Mouse (Mus musculus) large intestine, adult 2 months (tissue): ENCODE results near the gene Stpg3. TPM values are rescaled to one million over a fixed set of nuclear protein-coding genes. Genes with fewer than 3 reads are reported as not detected.

Source experiments
- DNase-seq: peaks from one replicate; pipeline ENCODE4 v3.0.0-alpha.2; 2012; ENCODE audit warnings: low read depth, low spot score
- WGBS: fragments of 180-500 bp; shearing (Covaris S2); methylation state at CpG from one replicate; pipeline ENCODE4 v1.1.7; 2018; 5-methylcytosine and 5-hydroxymethylcytosine counted together
- polyA plus RNA-seq: library from polyadenylated mRNA; depleted of rRNA; stranded (reverse); fragments of >200 nt; gene quantifications from 2 replicates; pipeline ENCODE4 v1.2.3, GENCODE M21; 2012

Stpg3 gene
- polyA plus RNA-seq, 1 experiment = not detected

- 60% methylated on average over 2 of the region's 2 CpGs for WGBS
- DNase-seq = no peak
These were observed 31.1 kb downstream of the Stpg3 start for GRCm38 (mm10) chr2:25183336-25183735.

DNA sequence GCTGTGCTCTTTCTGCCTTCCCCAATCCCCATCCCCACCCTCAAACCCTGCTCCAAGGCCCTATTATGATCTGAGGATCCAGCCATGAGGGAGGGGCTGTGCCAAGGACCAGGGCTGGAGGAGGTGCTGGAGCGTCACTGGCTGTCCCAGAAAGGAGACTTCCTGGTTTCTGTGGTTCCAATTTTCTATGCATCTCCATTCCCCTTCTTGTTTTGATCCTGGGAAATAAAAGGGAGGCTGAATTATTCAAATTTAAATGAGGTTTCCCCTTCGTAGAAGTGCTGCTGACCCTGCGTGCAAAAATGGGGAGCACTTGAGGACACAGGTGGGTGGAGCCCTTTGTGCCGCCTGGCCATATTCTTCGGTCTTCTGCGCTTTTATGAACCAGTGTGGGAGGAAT lies 31.8 kb downstream of the Stpg3 start:
- DNase-seq = no peak
- WGBS = 17% methylated on average over 6 of the region's 6 CpGs

DNA sequence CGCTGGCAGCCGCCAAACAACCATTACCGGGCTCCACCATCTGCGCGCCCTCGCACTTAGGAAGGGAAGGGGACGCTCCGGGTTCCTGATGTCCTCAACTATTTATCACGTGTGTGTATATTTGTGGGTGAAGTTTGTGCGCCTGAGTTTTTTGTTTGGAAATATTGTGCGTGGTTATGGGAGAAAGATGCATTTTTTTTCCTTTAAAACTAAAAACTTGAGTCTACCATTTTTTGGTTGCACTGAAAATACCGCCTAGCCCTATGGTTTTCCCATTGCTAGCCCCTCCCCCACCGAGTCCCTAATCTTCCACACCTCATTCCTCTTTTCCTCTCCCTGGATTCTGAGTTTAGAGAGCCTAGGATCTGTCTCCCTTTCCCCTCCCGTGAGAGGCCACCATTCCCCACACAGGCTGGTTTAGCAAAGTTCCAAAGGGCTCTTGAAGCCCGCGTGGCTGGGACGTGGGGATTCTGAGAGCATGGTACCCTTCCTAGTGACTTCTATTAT lies 32.5 kb downstream of the Stpg3 start:
- DNase-seq = no peak
- 3% methylated on average over 17 of the region's 17 CpGs for WGBS

GRCm38 (mm10) chr2:25180973-25181890 lies 33.2 kb downstream of the Stpg3 start:
- WGBS = under 1% methylated on average over 98 of the region's 100 CpGs
- DNase-seq = no peak

GRCm38 (mm10) chr2:25180478-25180903 lies 33.9 kb downstream of the Stpg3 start, which contains the start of gene Nrarp:
Gene Nrarp, plus strand, starts transcription at chr2:25180758.
- no peak for DNase-seq
- under 1% methylated on average over 35 of the region's 35 CpGs for WGBS

GRCm38 (mm10) chr2:25179566-25180217 lies 34.7 kb downstream of the Stpg3 start:
- no peak for DNase-seq
- 19% methylated on average over 15 of the region's 15 CpGs for WGBS

GRCm38 (mm10) chr2:25178285-25178972 lies 36.0 kb downstream of the Stpg3 start:
- WGBS = 51% methylated on average over 10 of the region's 10 CpGs
- no peak for DNase-seq

- 17% methylated on average over 6 of the region's 6 CpGs for WGBS
- DNase-seq = no peak
These were observed 36.8 kb downstream of the Stpg3 start for GRCm38 (mm10) chr2:25177685-25178084.

- DNase-seq = no peak
- 21% methylated on average over 4 of the region's 4 CpGs for WGBS
These were observed 37.4 kb downstream of the Stpg3 start for GRCm38 (mm10) chr2:25177076-25177475.

- WGBS = 31% methylated on average over 6 of the region's 6 CpGs
- no peak for DNase-seq
These were observed 37.9 kb downstream of the Stpg3 start for GRCm38 (mm10) chr2:25176573-25176972.

DNA sequence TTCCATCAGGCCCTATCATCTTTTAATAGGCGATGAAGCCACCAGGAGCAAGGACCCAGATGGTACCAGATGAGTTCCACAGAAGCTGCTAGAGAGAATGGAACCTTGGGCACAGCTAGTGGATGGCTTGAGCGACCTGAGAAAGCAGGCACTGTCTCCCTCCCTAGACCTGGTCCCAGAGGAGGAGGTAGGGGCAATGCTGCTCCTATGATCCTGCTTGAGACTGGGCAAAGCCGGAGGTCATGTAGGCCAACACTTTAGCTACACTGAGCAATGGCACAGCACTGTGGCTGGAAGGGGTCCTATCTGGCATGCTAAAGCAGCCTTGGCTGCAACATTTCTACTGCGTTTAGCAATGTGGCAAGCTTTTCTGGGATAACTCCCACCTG lies 38.8 kb downstream of the Stpg3 start:
- no peak for DNase-seq
- 41% methylated on average over 4 of the region's 4 CpGs for WGBS

DNA sequence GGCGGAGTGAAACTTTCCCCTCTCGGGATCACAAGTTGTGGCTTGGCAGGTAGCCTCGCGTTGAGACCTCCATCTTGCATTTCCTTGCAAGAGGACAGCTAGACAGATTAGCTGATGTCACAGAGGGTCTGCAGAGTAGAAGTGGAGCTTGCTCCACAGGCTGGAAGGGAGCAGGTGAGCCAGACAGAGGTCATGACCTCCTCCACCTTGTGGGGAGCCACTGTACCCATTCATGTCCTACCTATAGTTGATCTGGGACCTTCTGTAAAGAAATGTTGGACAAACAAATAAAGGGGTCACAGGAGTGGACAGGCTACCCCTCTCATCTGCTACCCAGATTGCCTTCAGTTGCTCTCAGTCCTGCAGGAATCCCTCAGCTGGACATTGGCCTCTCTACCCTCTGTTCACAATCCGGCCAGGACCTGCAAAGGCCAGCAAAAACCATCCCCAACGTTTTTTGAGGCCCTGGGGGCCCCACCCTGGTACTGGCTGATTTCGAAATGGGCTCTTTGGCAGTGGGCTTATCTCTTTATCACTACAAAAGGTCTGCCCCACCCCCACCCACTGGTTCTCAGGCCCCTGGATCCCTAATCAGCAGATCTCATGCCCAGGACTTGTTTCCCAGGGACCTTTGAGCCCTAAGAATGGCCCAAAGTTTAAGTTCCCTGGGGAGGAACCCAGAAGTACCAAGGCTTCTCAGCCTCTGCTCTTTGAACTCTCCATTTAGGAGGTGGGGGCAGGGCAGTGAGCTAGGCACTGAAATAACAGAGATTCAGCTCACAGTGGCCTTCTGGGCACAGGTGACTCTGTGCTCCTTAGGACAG lies 39.4 kb downstream of the Stpg3 start:
- WGBS = 26% methylated on average over 7 of the region's 7 CpGs

DNA sequence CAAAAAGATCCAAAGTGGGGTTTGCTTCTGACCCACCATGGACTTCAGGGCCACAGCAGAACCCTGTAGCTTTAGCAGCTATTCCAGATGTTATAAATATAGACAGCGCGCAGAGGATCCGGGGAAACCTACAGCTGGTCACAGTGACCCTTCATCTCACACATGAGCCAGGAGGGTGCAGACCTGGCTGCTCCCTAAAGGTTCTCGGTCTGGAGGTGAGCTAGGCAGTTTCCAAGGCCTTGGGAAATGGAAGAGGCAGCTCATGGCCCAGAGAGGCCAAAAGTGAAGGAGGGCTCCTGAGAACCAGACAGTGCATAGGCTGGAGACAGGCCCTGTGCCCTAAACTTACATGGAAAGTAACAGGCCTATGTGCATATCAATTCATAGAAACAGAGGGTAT lies 40.6 kb downstream of the Stpg3 start:
- DNase-seq = no peak
- 87% methylated on average over 4 of the region's 4 CpGs for WGBS

More for the DNA sequence above, 39.4 kb downstream of the Stpg3 start:
- no peak for DNase-seq

GRCm38 (mm10) chr2:25172629-25173028 lies 41.8 kb downstream of the Stpg3 start:
- no peak for DNase-seq
- WGBS = 25% methylated on average over 8 of the region's 8 CpGs

- whole genome bisulfite sequencing = 71% methylated on average over 1 of the region's 1 CpGs
- DNase-seq = no peak
These were observed 42.7 kb downstream of the Stpg3 start for GRCm38 (mm10) chr2:25171769-25172153.

GRCm38 (mm10) chr2:25171101-25171768 lies 43.2 kb downstream of the Stpg3 start:
- 57% methylated on average over 6 of the region's 6 CpGs for WGBS

DNA sequence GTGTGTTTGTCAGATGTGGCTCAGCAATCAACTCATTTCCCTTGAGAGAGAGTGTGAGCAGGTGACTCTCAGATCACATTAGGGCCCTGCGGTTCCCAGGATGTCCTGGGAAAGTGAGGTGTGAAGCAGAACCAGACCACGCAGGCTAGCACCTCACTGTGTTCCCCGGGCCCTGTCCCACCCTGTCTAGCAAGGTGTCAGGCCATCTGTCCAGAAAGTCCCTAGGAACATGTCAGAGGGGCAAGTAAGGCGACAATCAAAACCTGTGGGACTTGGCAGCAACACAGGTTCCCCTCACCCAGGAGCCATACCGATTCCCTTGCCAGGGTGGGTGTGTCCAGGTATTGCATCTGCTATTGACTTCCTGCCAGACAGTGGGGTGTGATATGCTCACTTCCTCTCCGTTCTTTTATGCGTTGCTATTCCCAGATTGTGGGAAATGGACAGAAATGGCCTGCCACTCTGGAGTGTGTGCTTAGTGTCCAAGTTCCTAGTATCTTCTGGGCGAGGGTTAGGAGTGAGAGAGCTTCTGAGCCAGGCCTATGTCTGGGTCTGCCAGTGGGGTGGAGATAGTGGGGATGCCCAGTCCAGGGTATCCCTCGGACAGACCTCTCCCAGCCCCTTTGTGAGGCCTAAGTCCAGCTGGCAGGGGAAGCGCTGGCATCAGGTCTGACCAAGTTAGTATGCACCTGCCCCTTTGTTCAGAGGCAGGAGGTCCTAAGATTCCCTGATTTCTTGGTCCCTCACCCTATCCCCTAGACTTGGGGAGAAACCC lies 43.9 kb downstream of the Stpg3 start:
- WGBS = 32% methylated on average over 10 of the region's 10 CpGs

More at GRCm38 (mm10) chr2:25171101-25171768, 43.2 kb downstream of the Stpg3 start:
- DNase-seq = no peak

DNA sequence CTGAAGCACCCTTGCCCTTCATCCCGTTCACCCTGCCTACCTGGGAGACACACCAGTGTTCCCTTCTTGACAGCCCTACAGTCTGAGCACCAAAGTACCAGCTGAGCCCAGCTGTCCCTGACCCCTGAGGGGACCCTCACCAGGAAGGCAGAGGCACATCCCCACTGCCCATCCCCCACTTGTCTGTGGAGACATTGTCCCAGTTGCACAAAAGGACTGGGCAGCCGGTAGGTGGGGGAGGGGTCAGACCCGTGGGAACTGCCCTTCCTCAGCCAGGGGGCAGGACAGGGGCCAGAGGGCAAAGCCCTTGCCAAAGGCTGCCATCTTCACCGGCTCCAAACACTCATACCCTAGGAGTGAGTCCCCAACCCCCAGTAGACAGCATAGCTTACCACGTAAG lies 44.7 kb downstream of the Stpg3 start:
- no peak for DNase-seq
- 48% methylated on average over 5 of the region's 5 CpGs for WGBS

More for the DNA sequence above, 43.9 kb downstream of the Stpg3 start:
- no peak for DNase-seq
